Mouse (Mus musculus): ENCODE results near the gene Morf4l1.

GRCm38 (mm10) chr9:90105462-90105861, 9.1 kb downstream of the Morf4l1 start:
- TF ChIP-seq CTCF (IDR thresholded peaks at IDR 0.05; ENCODE audit: low read depth), result no peak
- TF ChIP-seq EP300 (IDR thresholded peaks at IDR 0.05; ENCODE audit: low read depth), result no peak
